Mouse (Mus musculus): ENCODE measurements around the gene AU018091.
"Not testable (repeated sequence)": the region's sequence is repeated elsewhere in the genome, so short reads cannot be mapped to it uniquely, and the experiment has no call there.

The AU018091 gene

DNA sequence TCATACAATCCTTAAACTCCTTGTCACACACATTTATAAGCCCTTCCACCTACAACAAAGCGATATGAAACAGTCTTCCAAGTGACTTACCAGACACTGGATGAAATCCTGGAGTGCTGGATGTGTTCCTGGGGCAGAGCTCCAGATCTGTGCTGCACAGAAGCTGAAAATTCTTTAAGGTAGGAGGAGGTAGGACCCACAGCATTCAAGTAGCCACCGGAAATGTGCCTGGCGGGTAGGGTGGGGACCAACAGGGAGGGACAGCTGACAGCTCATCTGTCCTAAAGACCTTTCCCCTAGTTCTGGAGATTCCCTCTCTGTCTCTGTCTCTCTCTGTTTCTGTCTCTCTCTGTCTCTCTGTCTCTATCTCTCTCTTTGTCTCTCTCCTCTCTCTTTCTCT is at the start of gene AU018091:
Gene AU018091 (minus strand): TSS at position 279 of the 400 bp plus-strand sequence.
- no peak for DNase-seq (ENCODE audit: low spot score)

DNA sequence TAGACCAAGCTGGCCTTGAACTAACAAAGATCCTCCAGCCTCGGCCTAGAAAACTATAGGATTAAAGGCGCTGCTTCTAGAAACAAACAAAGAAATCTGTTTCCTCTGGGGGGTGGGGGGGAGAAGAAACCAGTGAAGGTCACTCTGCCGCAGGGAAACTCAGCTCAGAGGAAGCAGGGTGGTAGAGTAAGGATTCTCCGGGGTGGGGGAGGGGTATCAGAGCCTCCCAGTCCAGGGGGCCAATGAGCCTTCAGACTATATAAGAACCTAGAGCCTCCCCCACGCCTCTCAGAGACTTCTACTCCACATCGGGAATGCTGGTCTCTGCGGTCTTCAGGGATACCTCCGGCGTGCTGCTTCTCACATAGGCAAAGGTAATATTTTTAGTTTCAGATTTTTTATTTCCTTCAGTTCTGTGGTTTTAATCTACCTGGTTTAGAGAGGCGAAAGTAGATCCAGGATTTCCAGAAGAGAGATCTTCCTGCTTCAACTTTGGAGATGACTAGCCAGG is 48.6 kb upstream of the AU018091 start:
- DNase-seq (ENCODE audit: low spot score), result no peak

DNA sequence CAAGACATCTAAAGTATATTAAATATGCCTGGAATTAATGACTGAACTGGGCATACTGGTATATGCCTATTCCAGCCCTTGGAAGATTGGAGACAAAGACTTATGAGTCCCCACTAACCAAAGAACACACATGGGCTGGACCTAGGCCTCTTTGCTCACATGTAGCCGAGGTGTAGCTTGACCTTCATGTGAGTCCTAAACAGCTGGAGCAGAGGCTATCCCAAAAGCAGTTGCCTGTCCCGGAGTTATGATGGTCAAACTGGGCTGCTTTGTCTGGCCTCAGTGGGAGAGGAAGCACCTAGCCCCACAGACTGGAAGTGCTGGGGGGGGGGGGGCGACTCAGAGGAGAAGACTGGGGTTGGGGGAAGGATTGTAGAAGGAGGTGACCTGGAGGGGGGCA is 47.3 kb upstream of the AU018091 start:
- no peak for DNase-seq (ENCODE audit: low spot score)

DNA sequence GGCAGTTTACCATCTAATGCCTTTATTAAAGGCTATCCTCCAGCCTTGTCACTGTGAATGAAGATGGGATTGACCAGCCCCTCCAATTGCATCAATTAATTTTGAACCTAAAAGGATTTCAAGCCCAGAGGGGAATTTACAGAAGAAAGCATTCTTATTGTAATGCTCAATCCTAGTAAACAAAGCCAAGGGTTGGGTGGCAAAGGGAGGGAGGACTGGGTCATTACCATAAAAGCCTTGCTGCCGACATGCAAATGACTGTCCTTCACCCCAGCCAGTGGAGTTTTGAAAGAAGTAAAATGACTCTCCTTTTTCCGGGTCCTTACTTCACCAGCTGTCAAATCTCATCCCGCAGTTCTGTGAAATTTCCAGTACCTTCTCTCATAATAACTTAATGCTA is 44.6 kb upstream of the AU018091 start:
- DNase-seq (ENCODE audit: low spot score), result no peak

DNA sequence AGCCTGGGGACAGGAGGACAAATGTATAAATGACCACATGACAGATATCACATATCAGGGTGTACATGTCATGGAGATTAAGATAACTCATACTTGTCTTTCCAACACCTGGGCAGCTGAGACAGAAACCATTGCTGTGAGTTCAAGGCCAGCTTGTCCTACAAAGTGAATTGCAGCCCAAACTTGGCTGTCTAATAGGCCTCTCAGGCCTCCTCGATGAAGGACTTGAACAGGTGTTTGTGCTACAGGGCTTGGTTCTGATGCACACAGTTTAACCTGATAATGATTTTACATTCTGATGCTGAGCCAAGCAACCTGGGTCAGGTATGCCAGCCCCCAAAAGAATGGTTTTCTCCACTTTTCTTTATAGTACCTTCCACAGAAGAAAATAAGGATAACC is 44.2 kb upstream of the AU018091 start:
- no peak for DNase-seq (ENCODE audit: low spot score)

DNA sequence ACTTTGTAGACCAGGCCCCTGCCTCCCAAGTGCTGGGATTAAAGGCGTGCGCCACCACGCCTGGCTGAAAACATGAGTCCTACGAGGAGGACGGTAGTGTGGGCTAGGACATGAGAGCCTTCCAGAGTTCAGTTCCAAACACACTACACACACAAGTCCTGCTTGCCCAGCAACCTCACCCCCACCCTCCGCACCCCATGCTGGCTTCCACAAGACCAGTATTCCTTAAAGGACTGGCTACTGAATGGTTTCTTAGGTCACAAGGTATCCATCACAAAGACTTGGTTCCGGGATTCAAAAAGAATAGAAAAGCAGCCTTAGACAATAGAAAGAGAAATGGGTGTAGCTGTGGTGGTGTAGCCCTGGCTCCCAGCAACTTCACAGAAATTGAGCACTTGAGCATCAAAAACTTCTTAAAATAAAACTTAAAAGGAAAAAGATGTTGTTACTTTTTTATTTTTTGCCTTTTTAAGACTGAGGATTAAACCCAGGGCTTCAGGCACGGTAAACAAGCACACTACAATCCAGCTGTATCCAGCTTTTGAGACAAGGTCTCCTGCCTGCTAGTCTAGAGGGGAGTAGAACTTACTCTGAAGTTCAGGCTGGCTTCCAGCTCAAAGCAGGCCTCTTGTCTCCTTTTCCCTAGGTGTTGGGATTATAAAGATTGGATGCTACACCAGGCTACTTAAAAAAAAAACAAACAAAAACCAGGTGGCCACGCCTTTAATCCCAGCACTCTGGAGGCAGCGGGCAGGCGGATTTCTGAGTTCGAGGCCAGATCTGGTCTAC is 43.2 kb upstream of the AU018091 start:
- no peak for DNase-seq (ENCODE audit: low spot score)

DNA sequence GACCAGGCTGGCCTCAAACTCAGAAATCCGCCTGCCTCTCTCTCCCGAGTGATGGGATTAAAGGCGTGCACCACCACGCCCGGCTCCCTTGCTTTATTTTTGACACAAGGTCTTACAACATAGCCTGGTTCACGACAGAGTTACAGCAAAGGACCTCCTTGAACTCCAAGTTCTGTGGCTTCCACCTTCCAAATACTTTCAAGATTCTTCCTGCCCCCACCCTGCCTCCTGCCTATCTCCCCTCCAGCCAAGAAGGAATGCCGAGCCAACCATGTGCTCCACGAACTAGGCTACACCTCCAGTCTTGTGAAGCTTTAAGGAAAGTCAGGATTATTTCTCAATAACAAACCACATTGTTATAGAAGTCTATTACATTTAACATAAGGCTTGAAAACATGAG is 42.5 kb upstream of the AU018091 start:
- no peak for DNase-seq (ENCODE audit: low spot score)

DNA sequence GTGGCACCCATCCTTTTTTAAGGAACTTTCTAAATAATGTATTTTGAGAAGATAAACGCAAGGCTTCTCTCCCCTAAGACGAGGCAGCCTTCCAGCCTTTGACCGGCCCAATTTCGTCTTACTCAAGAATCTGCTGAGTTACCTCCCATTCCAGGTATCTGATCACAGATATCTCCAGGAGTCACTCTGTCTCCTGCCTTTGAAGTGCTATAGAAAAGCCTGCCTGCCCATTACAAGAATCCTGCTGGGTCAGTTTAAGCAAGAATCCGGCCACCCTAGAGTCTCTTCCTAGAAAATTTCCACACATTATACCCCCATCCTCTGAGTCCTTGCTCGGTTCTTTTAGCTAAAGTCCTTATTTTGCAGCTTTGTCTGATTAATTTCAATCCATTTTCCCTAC is 41.6 kb upstream of the AU018091 start:
- DNase-seq (ENCODE audit: low spot score), result no peak

DNA sequence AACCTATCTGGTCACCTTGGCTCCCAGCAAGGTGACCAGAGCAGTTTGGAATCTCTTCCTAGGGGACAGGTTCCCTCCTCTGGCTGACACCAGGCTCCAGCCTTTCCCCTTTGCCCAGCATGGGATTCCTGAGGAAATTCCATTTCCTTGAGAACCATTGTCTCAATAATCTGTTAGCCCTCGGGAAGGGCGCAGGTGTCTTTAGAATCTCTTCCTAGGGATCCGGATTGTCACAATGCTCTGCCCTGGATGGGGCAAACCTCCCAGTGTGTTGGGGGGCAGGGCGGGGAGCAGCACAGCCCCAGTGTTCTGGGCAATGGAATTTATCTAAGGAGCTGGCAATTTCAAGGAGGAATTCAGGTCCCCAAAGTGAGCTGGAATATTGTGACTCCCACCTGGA is 37.5 kb upstream of the AU018091 start:
- DNase-seq (ENCODE audit: low spot score), result no peak

DNA sequence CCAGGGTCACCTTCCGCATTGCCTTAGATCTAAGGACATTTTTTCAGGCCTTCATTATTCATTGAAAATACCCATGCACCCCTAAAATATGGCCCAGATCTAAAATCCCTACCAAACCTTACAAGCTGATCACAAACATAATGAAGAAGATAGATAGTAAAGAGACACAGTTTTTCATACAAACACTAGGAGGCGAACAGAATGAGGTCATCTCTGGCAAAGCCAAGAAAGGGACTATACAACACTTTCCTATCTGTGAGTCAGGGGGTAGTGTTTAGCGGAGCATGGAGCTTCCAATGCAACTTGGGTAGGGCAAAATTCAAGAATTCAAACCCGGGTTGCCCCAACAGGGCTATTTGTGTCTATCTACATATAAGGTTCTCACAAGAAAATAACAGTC is 35.6 kb upstream of the AU018091 start:
- DNase-seq (ENCODE audit: low spot score), result no peak

DNA sequence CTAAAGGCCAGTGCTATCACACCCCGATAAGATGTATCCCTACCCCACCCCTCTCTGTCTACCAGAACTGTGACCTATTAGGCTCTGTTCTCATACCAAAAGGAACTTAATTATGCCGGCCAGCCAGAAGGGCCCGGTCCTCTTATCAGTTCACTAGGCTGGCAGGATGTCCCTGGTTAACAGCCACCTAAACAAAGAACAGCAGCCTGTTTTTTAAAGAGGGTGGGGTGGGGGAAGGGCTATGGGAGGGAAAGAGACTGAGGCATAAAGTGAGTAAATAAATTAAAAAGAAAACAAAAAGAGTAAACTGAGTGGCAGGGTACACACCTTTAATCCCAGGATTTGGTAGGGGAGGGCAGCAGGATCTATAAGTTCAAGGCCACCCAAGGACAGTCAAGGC is 34.9 kb upstream of the AU018091 start:
- DNase-seq (ENCODE audit: low spot score), result no peak

DNA sequence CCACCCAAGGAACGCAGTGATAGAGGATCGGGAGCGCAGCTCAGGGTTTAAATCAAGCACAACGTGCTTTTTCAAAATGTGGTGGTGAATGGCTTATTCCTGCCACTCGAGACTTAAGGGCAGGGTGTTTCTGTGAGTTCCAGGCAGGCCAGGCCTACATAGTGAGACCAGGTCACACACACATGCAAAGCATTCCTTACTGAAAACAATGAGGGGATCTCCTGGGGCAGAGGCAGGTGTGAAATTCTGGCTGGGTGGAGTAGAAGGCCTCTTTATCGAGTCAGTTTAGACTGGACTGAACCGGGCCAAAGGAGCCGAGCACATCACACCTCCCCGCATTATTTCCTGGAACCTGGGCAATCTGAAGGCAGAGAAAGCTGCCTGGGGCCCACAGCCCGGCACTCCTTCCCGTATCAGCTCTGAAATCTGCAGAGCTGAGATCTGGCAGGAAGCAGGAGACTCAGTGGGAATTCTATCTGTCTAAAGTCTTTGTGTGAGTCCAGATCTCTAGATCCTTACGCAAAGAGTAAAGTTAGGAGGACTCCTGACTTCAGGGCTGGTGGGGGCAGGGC is 32.2 kb upstream of the AU018091 start:
- no peak for DNase-seq (ENCODE audit: low spot score)

DNA sequence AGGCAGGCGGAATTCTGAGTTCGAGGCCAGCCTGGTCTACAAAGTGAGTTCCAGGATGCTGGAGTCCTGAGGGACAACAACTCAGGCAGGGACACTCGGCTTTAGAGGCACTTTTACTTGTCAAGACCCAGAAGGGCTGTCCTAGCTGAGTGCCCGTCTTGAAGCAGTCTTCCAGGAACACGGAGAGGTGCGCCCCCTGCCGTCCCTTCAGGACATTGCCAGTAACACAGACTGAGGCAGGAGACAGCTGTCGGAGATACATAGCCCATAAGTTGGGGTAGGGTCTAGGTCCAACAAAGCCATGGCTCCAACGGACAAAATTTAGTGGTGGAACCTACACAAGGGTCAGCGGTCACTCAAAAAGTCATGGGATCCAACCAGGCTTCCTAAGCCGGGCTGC is 29.9 kb upstream of the AU018091 start:
- DNase-seq (ENCODE audit: low spot score), result no peak

DNA sequence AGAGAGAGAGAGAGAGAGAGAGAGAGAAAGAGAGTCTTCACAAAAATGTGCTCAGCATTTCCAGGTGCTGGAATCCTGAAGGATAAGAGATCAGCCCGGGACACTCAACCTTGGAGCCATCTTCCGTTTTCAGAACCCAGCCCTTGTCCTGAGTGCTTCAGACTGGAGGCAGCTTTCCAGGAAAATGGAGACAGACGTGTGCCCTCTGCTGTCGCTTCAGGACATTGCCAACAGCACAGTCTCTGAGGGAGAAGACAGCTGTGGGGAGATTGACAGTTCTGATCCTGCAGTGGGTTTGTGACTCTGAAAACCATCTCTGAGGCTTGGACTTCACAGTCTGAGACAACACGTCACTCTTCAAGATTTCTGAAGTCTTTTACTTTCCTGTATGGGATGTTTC is 26.8 kb upstream of the AU018091 start:
- no peak for DNase-seq (ENCODE audit: low spot score)

DNA sequence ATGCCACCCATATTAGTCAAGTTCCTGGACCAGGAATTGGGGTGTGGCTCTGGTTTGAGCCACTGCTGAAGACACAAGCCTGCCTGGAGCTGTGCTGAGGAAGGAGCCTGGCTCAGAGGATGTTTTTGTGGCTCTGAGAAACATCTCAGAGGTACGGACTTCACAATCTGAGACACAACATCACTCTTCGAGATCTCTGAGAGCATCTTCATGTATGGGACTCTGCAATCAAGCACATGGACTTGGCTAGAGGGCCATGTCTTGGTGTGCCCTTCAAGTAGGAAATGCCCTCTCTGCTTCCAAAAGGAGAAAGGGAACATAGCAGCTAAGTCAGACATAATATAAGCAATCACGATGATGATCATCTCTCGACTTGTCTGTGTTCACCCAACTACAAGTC is 25.5 kb upstream of the AU018091 start:
- DNase-seq (ENCODE audit: low spot score), result no peak

DNA sequence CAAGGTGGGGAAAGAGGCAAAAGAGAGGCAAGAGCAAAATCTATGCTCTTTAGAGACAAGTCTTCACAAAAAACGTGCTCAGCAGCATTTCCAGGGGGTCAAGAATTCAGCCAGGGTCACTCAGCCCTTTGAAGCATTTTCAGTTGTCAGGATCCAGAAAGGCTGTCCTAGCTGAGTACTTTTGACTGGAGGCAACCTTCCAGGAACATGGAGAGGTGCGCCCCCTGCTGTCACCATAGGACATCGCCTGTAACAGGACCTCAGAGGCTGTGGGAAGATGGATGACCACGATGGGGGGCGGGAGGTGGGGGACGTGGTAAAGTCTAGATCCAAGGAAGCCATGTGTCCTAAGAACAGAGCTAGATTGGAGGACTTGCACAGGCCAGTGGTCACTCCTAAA is 24.9 kb upstream of the AU018091 start:
- peak; percentile 50 for DNase-seq (ENCODE audit: low spot score)

DNA sequence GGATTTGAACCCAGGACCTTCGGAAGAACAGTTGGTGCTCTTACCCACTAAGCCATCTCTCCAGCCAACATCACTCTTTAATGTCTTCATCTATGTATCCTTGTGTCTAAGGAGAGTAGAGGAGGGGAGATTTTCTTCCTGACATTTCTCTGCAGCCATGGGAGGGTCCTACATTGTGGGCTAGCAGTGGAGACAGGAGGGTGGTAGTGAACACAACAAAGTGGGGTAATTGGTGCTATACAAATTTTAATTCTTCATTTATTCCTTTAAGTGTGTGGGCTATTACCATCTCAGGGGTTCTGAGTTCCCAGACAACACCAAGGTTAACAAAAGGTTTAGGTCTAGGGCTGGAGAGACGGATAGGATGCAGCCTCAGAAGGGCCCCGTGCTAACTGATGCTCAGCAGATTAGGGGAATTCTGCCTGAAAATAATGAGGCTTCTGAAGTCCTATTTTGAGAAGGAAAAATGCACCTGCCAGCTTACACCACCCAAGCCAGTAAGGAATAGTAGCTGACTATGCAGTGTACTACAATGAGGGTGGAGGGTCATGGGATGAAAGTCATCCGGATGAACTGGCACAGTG is 24.1 kb upstream of the AU018091 start:
- no peak for DNase-seq (ENCODE audit: low spot score)

DNA sequence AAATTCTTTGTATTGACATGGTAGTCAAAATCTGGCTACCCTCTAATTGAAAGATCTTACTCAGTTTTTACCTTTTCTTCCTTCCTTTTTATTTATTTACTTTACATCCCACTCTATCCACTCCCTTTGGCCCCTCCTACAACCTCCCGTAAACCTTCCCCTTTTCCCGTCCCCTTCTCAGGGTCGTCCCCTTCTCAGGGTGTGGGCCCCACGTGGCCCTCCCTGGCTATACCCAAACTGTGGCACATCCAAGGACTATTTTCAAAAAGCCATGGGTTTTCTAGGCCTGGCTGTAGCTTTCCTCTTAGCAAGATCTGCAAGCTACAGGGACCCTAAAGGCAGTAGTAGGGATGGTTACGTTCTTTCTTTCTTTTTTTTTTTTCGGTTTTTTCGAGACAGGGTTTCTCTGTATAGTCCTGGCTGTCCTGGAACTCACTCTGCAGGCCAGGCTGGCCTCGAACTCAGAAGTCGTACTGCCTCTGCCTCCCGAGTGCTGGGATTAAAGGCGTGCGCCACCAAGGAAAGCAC is 23.0 kb upstream of the AU018091 start:
- DNase-seq (ENCODE audit: low spot score), result no peak

DNA sequence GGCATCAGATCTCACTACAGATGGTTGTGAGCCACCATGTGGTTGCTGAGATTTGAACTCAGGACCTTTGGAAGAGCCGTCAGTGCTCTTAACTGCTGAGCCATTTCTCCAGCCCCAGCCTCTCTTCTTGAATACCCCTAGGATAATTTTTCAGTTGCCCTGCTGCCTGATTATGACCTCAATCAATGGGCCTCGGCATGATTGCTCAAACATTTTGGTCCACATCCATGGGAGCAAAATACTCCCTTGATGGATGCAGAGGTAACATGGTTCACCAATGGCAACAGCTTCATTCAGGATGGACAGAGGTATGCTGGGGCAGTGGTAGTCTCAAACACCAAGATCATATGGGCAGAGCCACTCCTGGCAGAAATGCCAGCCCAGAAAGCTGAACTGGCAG is 17.7 kb upstream of the AU018091 start:
- DNase-seq (ENCODE audit: low spot score), result not testable (repeated sequence)

DNA sequence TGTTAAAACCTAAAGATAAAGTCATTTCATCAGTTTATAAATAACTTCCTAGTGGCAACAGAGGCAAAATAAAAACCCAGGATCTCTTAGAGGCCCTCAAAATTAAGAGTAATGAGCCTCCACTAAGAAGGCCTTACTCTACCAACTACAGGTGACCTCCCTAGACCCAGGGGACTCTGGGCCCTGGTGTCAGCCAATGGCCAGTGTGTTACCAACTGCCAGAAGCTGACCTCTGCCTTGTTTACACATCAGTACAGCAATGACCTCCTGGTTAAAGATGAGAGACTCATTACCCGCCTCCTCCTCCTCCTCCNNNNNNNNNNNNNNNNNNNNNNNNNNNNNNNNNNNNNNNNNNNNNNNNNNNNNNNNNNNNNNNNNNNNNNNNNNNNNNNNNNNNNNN is 17.1 kb upstream of the AU018091 start:
- DNase-seq (ENCODE audit: low spot score), result no peak

DNA sequence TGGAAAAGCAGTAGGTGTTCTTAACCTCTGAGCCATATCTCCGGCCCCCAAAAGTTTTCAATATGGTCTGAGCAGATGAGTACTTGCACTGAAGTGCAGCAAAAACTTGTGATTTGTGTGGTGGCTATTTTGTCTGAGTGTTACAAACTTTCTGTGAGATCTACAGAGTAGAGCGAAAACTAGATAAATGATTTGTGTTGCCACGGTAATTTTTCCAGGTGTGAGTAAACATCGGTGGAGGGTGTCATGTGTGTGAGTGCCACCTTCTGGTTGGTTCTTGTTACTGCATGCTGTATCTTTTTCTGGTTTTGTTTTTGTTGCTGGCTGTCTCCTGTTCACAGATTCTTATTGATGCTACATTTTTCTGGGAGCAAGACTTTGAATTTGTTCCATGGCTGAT is 15.4 kb upstream of the AU018091 start:
- DNase-seq (ENCODE audit: low spot score), result no peak

DNA sequence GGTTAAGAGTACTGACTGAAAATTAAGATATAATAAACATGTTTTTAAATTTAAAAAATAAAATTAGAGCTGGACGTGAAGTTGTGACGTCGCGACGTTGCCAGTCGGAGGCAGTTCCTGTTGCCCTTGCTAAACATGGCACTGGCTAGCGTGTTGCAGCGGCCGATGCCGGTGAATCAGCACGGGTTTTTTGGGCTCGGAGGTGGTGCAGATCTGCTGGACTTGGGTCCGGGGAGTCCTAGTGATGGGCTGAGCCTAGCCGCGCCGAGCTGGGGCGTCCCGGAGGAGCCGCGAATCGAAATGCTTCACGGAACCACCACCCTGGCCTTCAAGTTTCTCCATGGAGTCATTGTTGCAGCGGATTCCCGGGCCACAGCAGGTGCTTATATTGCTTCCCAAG is 12.0 kb upstream of the AU018091 start:
- not testable (repeated sequence) for DNase-seq (ENCODE audit: low spot score)

DNA sequence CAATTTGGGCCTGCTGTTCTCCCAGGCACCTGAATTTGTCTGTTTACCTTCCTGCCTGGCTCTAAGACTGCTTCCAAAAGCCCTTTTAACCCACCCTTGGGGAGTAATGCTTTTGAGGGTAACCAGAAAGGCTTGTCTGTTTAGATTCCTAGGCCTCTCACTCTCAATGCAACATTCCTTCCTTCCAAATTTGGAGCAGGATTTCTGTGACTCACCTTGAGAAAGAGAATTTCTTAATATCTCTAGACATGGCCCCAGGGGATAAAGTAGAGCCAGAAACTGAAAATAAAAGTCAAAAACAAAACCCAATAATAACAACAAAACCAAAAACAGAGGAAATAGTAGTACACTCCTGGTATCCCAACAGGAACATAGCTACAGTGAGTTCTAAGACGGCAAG is 707 bp downstream of the AU018091 start:
- no peak for DNase-seq (ENCODE audit: low spot score)

All from ovary, postnatal 36 days (tissue).